Mouse (Mus musculus) small intestine, adult 2 months (tissue): ENCODE results near the gene Ptch2. TPM values are rescaled to one million over a fixed set of nuclear protein-coding genes. Genes with fewer than 3 reads are reported as not detected.

ENCODE experiments used
- H3K27ac ChIP-seq: fragments of 200-500 bp; 2 replicates; pipeline ENCODE4 v1.5.1; 2012; ENCODE audit warnings: low read depth, low read length, control low read depth, inconsistent platforms; ENCODE audit not compliant: insufficient read depth
- H3K27me3 ChIP-seq: fragments of 200-500 bp; 2 replicates; pipeline ENCODE4 v1.6.1; 2012; ENCODE audit warnings: mild to moderate bottlenecking, moderate library complexity, low read length, inconsistent platforms; ENCODE audit not compliant: control insufficient read depth, insufficient read depth
- H3K36me3 ChIP-seq: fragments of 200-500 bp; 2 replicates; pipeline ENCODE4 v1.6.1; 2012; ENCODE audit warnings: mild to moderate bottlenecking, low read length, control low read depth, inconsistent platforms; ENCODE audit not compliant: control insufficient read depth, insufficient read depth
- H3K4me1 ChIP-seq: fragments of 200-500 bp; 2 replicates; pipeline ENCODE4 v1.6.1; 2012; ENCODE audit warnings: low read length, inconsistent platforms, mixed read lengths; ENCODE audit not compliant: control insufficient read depth, insufficient read depth, insufficient read length
- H3K4me3 ChIP-seq: fragments of 200-500 bp; 2 replicates; pipeline ENCODE4 v1.5.1; 2012; ENCODE audit warnings: low read depth, mild to moderate bottlenecking, control low read depth, inconsistent platforms, low read length, moderate library complexity
- CTCF ChIP-seq: fragments of 200-500 bp; IDR thresholded peaks from 2 replicates; pipeline ENCODE4 v1.5.1; 2012; ENCODE audit warnings: low read depth, mild to moderate bottlenecking, control low read depth, inconsistent platforms, low read length, moderate library complexity, mixed read lengths; ENCODE audit not compliant: insufficient replicate concordance, insufficient read length; ENCODE audit errors: extremely low read depth
- POLR2A ChIP-seq: fragments of 200-500 bp; IDR thresholded peaks from 2 replicates; pipeline ENCODE4 v1.6.1; 2012; ENCODE audit warnings: low read depth, mild to moderate bottlenecking, control low read depth, inconsistent platforms, low read length, moderate library complexity
- WGBS: fragments of 180-500 bp; shearing (Covaris S2); methylation state at CpG from one replicate; pipeline ENCODE4 v1.1.7; 2018; 5-methylcytosine and 5-hydroxymethylcytosine counted together
- polyA plus RNA-seq: library from polyadenylated mRNA; depleted of rRNA; stranded (reverse); fragments of >200 nt; gene quantifications from 2 replicates; pipeline ENCODE4 v1.2.3, GENCODE M21; 2012

The Ptch2 gene
- polyA plus RNA-seq, 1 experiment = 3.7 TPM

- Histone ChIP-seq H3K4me3 (no peak overlapping the region), H3K27me3 (no peaks in the 10 kb centered on the region), H3K27ac (no peak overlapping the region), H3K36me3 (no peaks in the 10 kb centered on the region), H3K4me1 (peaks cover 8% of the 10 kb centered on the region)
- 87% methylated on average over 7 of the region's 7 CpGs for WGBS
- TF ChIP-seq POLR2A = no peak
Measured at GRCm38 (mm10) chr4:117117931-117118330, 22.1 kb downstream of the Ptch2 start.

DNA sequence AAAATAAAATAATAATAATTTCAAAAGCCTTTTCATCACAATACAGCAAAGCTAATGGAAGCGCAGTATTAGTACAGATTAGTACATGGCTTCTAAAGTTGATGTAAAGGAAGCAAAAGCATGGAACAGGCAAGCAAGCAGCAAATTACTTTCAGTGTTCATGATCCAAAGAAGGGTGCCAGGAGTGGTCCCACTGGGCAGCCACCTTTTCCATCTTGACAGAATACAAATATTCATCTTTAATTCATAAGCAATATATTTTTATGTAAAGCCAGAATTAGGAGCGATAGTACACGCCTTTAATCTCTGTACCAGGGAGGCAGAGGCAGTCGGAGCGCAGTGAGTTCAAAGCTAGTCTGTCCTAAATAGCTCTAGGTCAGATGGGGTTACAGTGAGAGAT lies 23.8 kb downstream of the Ptch2 start:
- Histone ChIP-seq H3K27ac (peak overlapping the region; percentile 78; the same call in 1 of the 2 replicates), H3K4me3 (no peak overlapping the region), H3K36me3 (no peaks in the 10 kb centered on the region), H3K27me3 (no peaks in the 10 kb centered on the region), H3K4me1 (peaks cover 14% of the 10 kb centered on the region)
- 75% methylated on average over 5 of the region's 5 CpGs for WGBS
- TF ChIP-seq POLR2A = no peak
- TF ChIP-seq CTCF = no peak

- TF ChIP-seq CTCF (no peak), POLR2A (no peak)
- 4% methylated on average over 10 of the region's 10 CpGs for WGBS
Measured at GRCm38 (mm10) chr4:117120052-117120444, 24.2 kb downstream of the Ptch2 start.

GRCm38 (mm10) chr4:117120445-117121414 lies 24.9 kb downstream of the Ptch2 start:
- no peaks in the 10 kb centered on the region for H3K36me3 ChIP-seq
- H3K4me3 ChIP-seq = peak overlapping the region; percentile 74
- under 1% methylated on average over 69 of the region's 69 CpGs for WGBS
- no peaks in the 10 kb centered on the region for H3K27me3 ChIP-seq
- H3K27ac ChIP-seq = peak overlapping the region; percentile 78
- TF ChIP-seq CTCF (peak; percentile 80), POLR2A (peak; percentile 50; the same call in 1 of the 2 replicates)
- H3K4me1 ChIP-seq = peaks cover 23% of the 10 kb centered on the region

More at GRCm38 (mm10) chr4:117120052-117120444, 24.2 kb downstream of the Ptch2 start:
- peaks cover 16% of the 10 kb centered on the region for H3K4me1 ChIP-seq
- no peaks in the 10 kb centered on the region for H3K27me3 ChIP-seq
- H3K27ac ChIP-seq = peak overlapping the region; percentile 78
- peak overlapping the region; percentile 74 for H3K4me3 ChIP-seq
- H3K36me3 ChIP-seq = no peaks in the 10 kb centered on the region

DNA sequence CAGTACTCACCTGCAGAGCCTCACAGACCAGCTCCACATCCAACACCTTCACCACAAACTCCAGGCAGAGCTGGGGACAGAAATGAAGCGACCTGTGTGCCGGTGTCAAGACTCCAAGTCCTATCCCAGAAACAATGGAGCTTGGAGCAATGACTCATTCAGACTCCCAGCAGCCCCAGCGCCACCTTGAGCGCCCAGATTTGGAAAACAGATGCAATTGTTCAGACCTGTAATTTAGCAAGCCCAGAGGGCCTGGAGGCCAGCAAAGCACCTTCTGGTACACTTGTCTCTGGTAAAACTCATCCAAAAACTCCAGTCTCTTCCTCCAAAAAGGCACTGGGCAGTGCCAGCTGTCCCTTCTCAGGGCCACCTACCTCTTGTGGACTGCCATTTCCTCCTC lies 26.3 kb downstream of the Ptch2 start:
- Histone ChIP-seq H3K27me3 (no peaks in the 10 kb centered on the region), H3K27ac (no peak overlapping the region), H3K36me3 (no peaks in the 10 kb centered on the region), H3K4me3 (no peak overlapping the region), H3K4me1 (peaks cover 32% of the 10 kb centered on the region)
- TF ChIP-seq POLR2A (no peak), CTCF (no peak)
- WGBS = 68% methylated on average over 4 of the region's 4 CpGs

- H3K36me3 ChIP-seq = peaks cover 7% of the 10 kb centered on the region
- H3K4me1 ChIP-seq = peaks cover 32% of the 10 kb centered on the region
- WGBS = 51% methylated on average over 9 of the region's 9 CpGs
- H3K27ac ChIP-seq = peak overlapping the region; percentile 20
- no peaks in the 10 kb centered on the region for H3K27me3 ChIP-seq
- no peak overlapping the region for H3K4me3 ChIP-seq
- TF ChIP-seq CTCF (no peak), POLR2A (no peak)
Measured at GRCm38 (mm10) chr4:117123546-117124217, 27.8 kb downstream of the Ptch2 start.

- H3K27me3 ChIP-seq = no peaks in the 10 kb centered on the region
- H3K36me3 ChIP-seq = peaks cover 12% of the 10 kb centered on the region
- peaks cover 32% of the 10 kb centered on the region for H3K4me1 ChIP-seq
- no peak overlapping the region for H3K4me3 ChIP-seq
- TF ChIP-seq CTCF = no peak
- no peak for TF ChIP-seq POLR2A
- WGBS = 85% methylated on average over 3 of the region's 3 CpGs
- H3K27ac ChIP-seq = peak overlapping the region; percentile 95
Measured at GRCm38 (mm10) chr4:117124218-117124517, 28.3 kb downstream of the Ptch2 start.
